Comparison of ENCODE assay signal across 14 mouse cellular contexts in genomic region chr6:112788617-112789016, GRCm38 (mm10).
A peak's percentile ranks its signal among the peaks of the same experiment; 100 is the strongest.
DNase-seq lines count a peak whose midpoint lies in the region; ATAC-seq lines count a peak whose summit lies in the region.
"Had no signal": no experiment of that assay in that cellular context is flagged by ENCODE, and none has a peak within 500 bp of the region (broad histone marks: within the 10 kb centered on the region; RNA-seq: fewer than 3 reads in every experiment).

No protein-coding gene starts in this region.

- H3K27me3 ChIP-seq in forebrain, embryonic 10.5 days (ENCODE audit: poor library complexity, severe bottlenecking), result no peaks in the 10 kb centered on the region
- no peaks in the 10 kb centered on the region for H3K27me3 ChIP-seq in forebrain, embryonic 15.5 days
- no peaks in the 10 kb centered on the region for H3K27me3 ChIP-seq in hindbrain, embryonic 14.5 days (ENCODE audit: control insufficient read depth, insufficient read depth, low read length)
- no peaks in the 10 kb centered on the region for H3K27me3 ChIP-seq in midbrain, embryonic 16.5 days (ENCODE audit: control insufficient read depth, insufficient read depth, low read depth, low read length)
- H3K27me3 ChIP-seq: stomach, embryonic 15.5 days had no signal

- no peak overlapping the region for H3K4me2 ChIP-seq in forebrain, embryonic 15.5 days (replicated peaks)
- no peak overlapping the region for H3K4me2 ChIP-seq in hindbrain, embryonic 14.5 days (replicated peaks)
- H3K4me2 ChIP-seq in midbrain, embryonic 16.5 days (ENCODE audit: low read length), result no peak overlapping the region
- H3K4me2 ChIP-seq: liver, embryonic 11.5 days; stomach, embryonic 15.5 days had no signal

- peak overlapping the region; percentile 48; the same call in 1 of the 2 replicates for H3K27ac ChIP-seq in forebrain, embryonic 10.5 days
- H3K27ac ChIP-seq in forebrain, embryonic 15.5 days (replicated peaks), result no peak overlapping the region
- peak overlapping the region; percentile 57 for H3K27ac ChIP-seq in hindbrain, embryonic 14.5 days
- peak overlapping the region; percentile 39; the same call in 1 of the 2 replicates for H3K27ac ChIP-seq in midbrain, embryonic 16.5 days (ENCODE audit: low read length)
- H3K27ac ChIP-seq: stomach, embryonic 15.5 days had no signal

- H3K4me1 ChIP-seq in forebrain, embryonic 10.5 days, result peaks cover 27% of the 10 kb centered on the region
- peaks cover 16% of the 10 kb centered on the region; the same call in 1 of the 2 replicates for H3K4me1 ChIP-seq in forebrain, embryonic 15.5 days
- H3K4me1 ChIP-seq in hindbrain, embryonic 14.5 days (replicated peaks; ENCODE audit: control insufficient read depth, insufficient read depth, low read length), result peaks cover 23% of the 10 kb centered on the region
- peaks cover 20% of the 10 kb centered on the region for H3K4me1 ChIP-seq in midbrain, embryonic 16.5 days (ENCODE audit: control insufficient read depth, insufficient read depth, low read length)

- H3K9me3 ChIP-seq in forebrain, embryonic 10.5 days, result peaks cover 6% of the 10 kb centered on the region; the same call in 1 of the 2 replicates
- H3K9me3 ChIP-seq in forebrain, embryonic 15.5 days, result no peaks in the 10 kb centered on the region
- H3K9me3 ChIP-seq in hindbrain, embryonic 14.5 days (ENCODE audit: control insufficient read depth, low read length), result no peaks in the 10 kb centered on the region
- H3K9me3 ChIP-seq in midbrain, embryonic 16.5 days (replicated peaks; ENCODE audit: control insufficient read depth, low read length, poor library complexity, severe bottlenecking), result no peaks in the 10 kb centered on the region
- H3K9me3 ChIP-seq: stomach, embryonic 15.5 days had no signal

- no peak for ATAC-seq in forebrain, embryonic 15.5 days (replicated peaks)
- ATAC-seq in erythroid progenitor cell, adult 5-6 weeks (replicated peaks; ENCODE audit: low FRiP score, poor library complexity, severe bottlenecking), result 0 out of 2 replicates have a peak, but pooled peaks have one; percentile 30
- ATAC-seq in hindbrain, embryonic 14.5 days (ENCODE audit: low FRiP score), result peak; percentile 47; the same call in 1 of the 2 replicates
- ATAC-seq in midbrain, embryonic 16.5 days, result peak; percentile 57

- no peak for DNase-seq in forebrain, embryonic 10.5 days (ENCODE audit: extremely low spot score, low spot score)
- no peak for DNase-seq in hindbrain, embryonic 14.5 days (ENCODE audit: low spot score)
- DNase-seq in heart, postnatal 10 days, result no peak
- no peak for DNase-seq in gastrocnemius, postnatal 36 days
- no peak for DNase-seq in gastrocnemius, adult 18-20 months (ENCODE audit: low spot score)
- DNase-seq: adrenal gland, postnatal 14 days; B cell, adult 2 months; heart, postnatal 4 days; kidney, adult 2 months had no signal

- no peak overlapping the region for H3K4me3 ChIP-seq in forebrain, embryonic 10.5 days
- no peak overlapping the region for H3K4me3 ChIP-seq in forebrain, embryonic 15.5 days
- no peak overlapping the region for H3K4me3 ChIP-seq in hindbrain, embryonic 14.5 days (replicated peaks; ENCODE audit: low read length)
- H3K4me3 ChIP-seq in midbrain, embryonic 16.5 days (ENCODE audit: low read depth, low read length), result no peak overlapping the region
- H3K4me3 ChIP-seq: stomach, embryonic 15.5 days had no signal

- no peak overlapping the region for H3K9ac ChIP-seq in forebrain, embryonic 15.5 days (replicated peaks)
- H3K9ac ChIP-seq in hindbrain, embryonic 14.5 days, result no peak overlapping the region
- H3K9ac ChIP-seq in midbrain, embryonic 16.5 days (ENCODE audit: low read depth, low read length), result no peak overlapping the region
- H3K9ac ChIP-seq: stomach, embryonic 15.5 days had no signal

- H3K36me3 ChIP-seq in forebrain, embryonic 10.5 days (replicated peaks), result peaks cover 21% of the 10 kb centered on the region
- peaks cover 5% of the 10 kb centered on the region; the same call in 1 of the 2 replicates for H3K36me3 ChIP-seq in forebrain, embryonic 15.5 days
- H3K36me3 ChIP-seq in hindbrain, embryonic 14.5 days (replicated peaks; ENCODE audit: control insufficient read depth, insufficient read depth), result peaks cover 4% of the 10 kb centered on the region; the same call in 1 of the 2 replicates
- 0 out of 2 replicates have a peak, but pooled peaks cover 6% of the 10 kb centered on the region for H3K36me3 ChIP-seq in midbrain, embryonic 16.5 days (ENCODE audit: control insufficient read depth, insufficient read depth, low read length)
- H3K36me3 ChIP-seq: stomach, embryonic 15.5 days had no signal

- 32% methylated on average over 10 of the region's 10 CpGs for WGBS in forebrain, embryonic 10.5 days
- WGBS in forebrain, embryonic 15.5 days, result 29% methylated on average over 10 of the region's 10 CpGs
- 19% methylated on average over 10 of the region's 10 CpGs for WGBS in hindbrain, embryonic 14.5 days
- WGBS in midbrain, embryonic 16.5 days, result 22% methylated on average over 10 of the region's 10 CpGs

- intact Hi-C loops in heart, postnatal 10 days (cut with DNase I), result loop anchor here (10.0 kb wide), 2 partner anchors 414 to 574 kb away; no protein-coding TSS in a partner anchor
- intact Hi-C loops in gastrocnemius, postnatal 36 days (cut with DNase I), result no loop called here
